Mouse (Mus musculus) liver, embryonic 15.5 days (tissue): ENCODE data around the gene Ahdc1. TPM values are rescaled to one million over a fixed set of nuclear protein-coding genes. Genes with fewer than 3 reads are reported as not detected.
A peak's percentile ranks its signal among the peaks of the same experiment; 100 is the strongest.

Source experiments
- ATAC-seq: fragments of 200-750 bp; cut with Nextera tagmentation; 2 replicates; pipeline ENCODE4 v1.8.0; 2017; ENCODE audit warnings: moderate number of reproducible peaks, mild to moderate bottlenecking, moderate library complexity; ENCODE audit not compliant: insufficient read depth
- H3K27ac ChIP-seq: fragments of 300-500 bp; sonication (generic); replicated peaks from 2 replicates; pipeline ENCODE4 v1.5.1; 2015; ENCODE audit warnings: mild to moderate bottlenecking, inconsistent platforms
- H3K27me3 ChIP-seq: fragments of 300-500 bp; sonication (generic); 2 replicates; pipeline ENCODE4 v1.6.1; 2015; ENCODE audit warnings: mild to moderate bottlenecking, inconsistent platforms
- H3K36me3 ChIP-seq: fragments of 300-500 bp; sonication (generic); replicated peaks from 2 replicates; pipeline ENCODE4 v1.6.1; 2015; ENCODE audit warnings: moderate library complexity, mild to moderate bottlenecking, inconsistent platforms
- H3K4me1 ChIP-seq: fragments of 300-500 bp; sonication (generic); replicated peaks from 2 replicates; pipeline ENCODE4 v1.6.1; 2015; ENCODE audit warnings: inconsistent platforms
- H3K4me2 ChIP-seq: fragments of 300-500 bp; sonication (generic); 2 replicates; pipeline ENCODE4 v1.6.1; 2015; ENCODE audit warnings: moderate library complexity, mild to moderate bottlenecking, inconsistent platforms
- H3K4me3 ChIP-seq: fragments of 300-500 bp; sonication (generic); replicated peaks from 2 replicates; pipeline ENCODE4 v1.5.1; 2015; ENCODE audit warnings: mild to moderate bottlenecking, inconsistent platforms
- H3K9ac ChIP-seq: fragments of 300-500 bp; sonication (generic); 2 replicates; pipeline ENCODE4 v1.6.1; 2015; ENCODE audit warnings: moderate library complexity, mild to moderate bottlenecking, inconsistent platforms
- H3K9me3 ChIP-seq: fragments of 300-500 bp; sonication (generic); replicated peaks from 2 replicates; pipeline ENCODE4 v1.6.1; 2016; ENCODE audit warnings: inconsistent platforms
- WGBS: fragments of 180-500 bp; shearing (Covaris S2); methylation state at CpG from one replicate; pipeline ENCODE4 v1.1.7; 2015; ENCODE audit warnings: mixed read lengths; ENCODE audit not compliant: insufficient replicate concordance; 5-methylcytosine and 5-hydroxymethylcytosine counted together
- polyA plus RNA-seq: library from polyadenylated mRNA; unstranded; fragments of >200 nt; fragmentation: Nextera tagmentation; extraction: Ambion mirVana; gene quantifications from 2 replicates; pipeline ENCODE4 v1.2.1, GENCODE M21; 2015

Ahdc1 gene
- polyA plus RNA-seq, 1 experiment from 2014 or later = 1.1 TPM

GRCm38 (mm10) chr4:133070821-133071372 lies 59.8 kb downstream of the Ahdc1 start:
- no peaks in the 10 kb centered on the region for H3K9me3 ChIP-seq
- H3K4me2 ChIP-seq = no peak overlapping the region
- no peak overlapping the region for H3K27ac ChIP-seq
- no peak overlapping the region for H3K9ac ChIP-seq
- H3K4me1 ChIP-seq = peaks cover 18% of the 10 kb centered on the region
- H3K4me3 ChIP-seq = no peak overlapping the region
- no peaks in the 10 kb centered on the region for H3K27me3 ChIP-seq
- WGBS = 80% methylated on average over 5 of the region's 5 CpGs
- peaks cover 6% of the 10 kb centered on the region for H3K36me3 ChIP-seq
- no peak for ATAC-seq

GRCm38 (mm10) chr4:133073192-133073591 lies 62.1 kb downstream of the Ahdc1 start:
- H3K9ac ChIP-seq = no peak overlapping the region
- no peaks in the 10 kb centered on the region for H3K9me3 ChIP-seq
- 51% methylated on average over 8 of the region's 8 CpGs for WGBS
- H3K36me3 ChIP-seq = 0 out of 2 replicates have a peak, but pooled peaks cover 3% of the 10 kb centered on the region
- peaks cover 18% of the 10 kb centered on the region for H3K4me1 ChIP-seq
- no peak for ATAC-seq
- no peaks in the 10 kb centered on the region for H3K27me3 ChIP-seq
- H3K4me3 ChIP-seq = no peak overlapping the region
- no peak overlapping the region for H3K4me2 ChIP-seq
- no peak overlapping the region for H3K27ac ChIP-seq

GRCm38 (mm10) chr4:133074070-133074819 lies 63.2 kb downstream of the Ahdc1 start:
- H3K36me3 ChIP-seq = 0 out of 2 replicates have a peak, but pooled peaks cover 5% of the 10 kb centered on the region
- H3K9me3 ChIP-seq = no peaks in the 10 kb centered on the region
- H3K4me1 ChIP-seq = peaks cover 28% of the 10 kb centered on the region
- no peak overlapping the region for H3K4me2 ChIP-seq
- 58% methylated on average over 9 of the region's 9 CpGs for WGBS
- no peak overlapping the region for H3K9ac ChIP-seq
- H3K27me3 ChIP-seq = no peaks in the 10 kb centered on the region
- no peak overlapping the region for H3K4me3 ChIP-seq
- no peak overlapping the region for H3K27ac ChIP-seq
- ATAC-seq = no peak

GRCm38 (mm10) chr4:133074894-133075572 lies 64.0 kb downstream of the Ahdc1 start:
- Histone ChIP-seq H3K9ac (no peak overlapping the region), H3K36me3 (0 out of 2 replicates have a peak, but pooled peaks cover 5% of the 10 kb centered on the region), H3K4me2 (no peak overlapping the region), H3K4me3 (no peak overlapping the region), H3K27me3 (no peaks in the 10 kb centered on the region), H3K4me1 (peaks cover 35% of the 10 kb centered on the region), H3K9me3 (no peaks in the 10 kb centered on the region), H3K27ac (no peak overlapping the region)
- peak; percentile 30; the same call in 1 of the 2 replicates for ATAC-seq
- WGBS = 33% methylated on average over 8 of the region's 8 CpGs

DNA sequence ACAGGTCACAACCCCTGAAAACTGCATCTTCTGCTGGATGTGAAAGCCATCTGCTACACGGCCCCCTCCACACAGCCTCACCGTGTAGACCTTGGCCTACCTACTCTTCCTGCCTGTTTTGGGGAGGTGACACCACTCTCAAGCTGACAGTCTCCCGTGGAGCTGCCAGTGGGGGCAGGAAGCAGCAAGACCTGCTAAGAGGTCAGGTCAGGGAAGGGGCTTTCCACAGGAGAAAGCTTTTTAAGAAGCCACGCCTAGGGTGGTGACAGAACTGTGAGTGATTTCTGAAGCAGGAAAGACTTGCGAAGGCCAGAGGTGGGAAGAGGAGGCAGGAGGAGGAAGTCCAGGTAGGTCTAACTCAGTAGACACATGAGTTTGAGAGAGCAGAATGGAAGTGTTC lies 67.9 kb downstream of the Ahdc1 start:
- H3K36me3 ChIP-seq = 0 out of 2 replicates have a peak, but pooled peaks cover 2% of the 10 kb centered on the region
- H3K4me2 ChIP-seq = 0 out of 2 replicates have a peak overlapping the region, but pooled peaks have one; percentile 1
- no peak for ATAC-seq
- H3K9ac ChIP-seq = no peak overlapping the region
- H3K4me3 ChIP-seq = no peak overlapping the region
- peaks cover 40% of the 10 kb centered on the region for H3K4me1 ChIP-seq
- H3K9me3 ChIP-seq = no peaks in the 10 kb centered on the region
- no peak overlapping the region for H3K27ac ChIP-seq
- H3K27me3 ChIP-seq = peaks cover 5% of the 10 kb centered on the region; the same call in 1 of the 2 replicates
- 47% methylated on average over 5 of the region's 5 CpGs for WGBS

DNA sequence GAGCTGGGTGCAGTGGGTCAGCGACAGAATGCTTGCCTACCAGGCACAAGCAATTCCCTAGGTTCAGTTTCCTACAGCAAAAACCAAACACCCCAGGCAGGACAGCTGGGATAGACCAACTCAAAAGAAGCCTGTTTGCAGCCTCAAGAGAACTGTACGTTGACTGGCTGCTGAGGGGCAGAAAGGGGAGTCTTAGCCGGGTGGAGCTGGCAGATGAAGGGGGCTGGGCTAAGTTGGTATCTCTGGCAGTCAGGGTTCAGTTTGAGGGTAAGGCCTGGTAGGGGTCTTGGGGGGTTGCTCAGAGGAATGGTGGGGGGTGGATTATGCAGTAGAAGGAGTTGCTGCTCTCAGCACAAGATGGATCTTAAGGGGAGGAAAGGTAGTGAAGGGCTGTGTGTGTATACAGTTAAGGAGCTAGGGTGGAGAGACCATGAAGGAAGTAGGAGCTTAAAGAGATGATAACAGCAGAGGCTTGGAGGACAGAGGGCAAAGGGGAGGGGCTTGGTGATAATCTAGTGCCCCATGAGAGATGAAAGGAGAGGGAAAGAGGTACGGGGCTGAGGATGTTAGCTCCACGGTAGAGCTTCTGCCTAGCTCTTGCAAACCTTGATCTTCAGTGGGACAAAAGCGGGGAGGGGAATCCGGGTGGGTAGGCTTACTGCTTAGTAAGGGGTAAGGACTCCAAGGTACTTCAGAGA lies 68.5 kb downstream of the Ahdc1 start:
- Histone ChIP-seq H3K4me3 (no peak overlapping the region), H3K4me1 (peaks cover 39% of the 10 kb centered on the region), H3K4me2 (peak overlapping the region; percentile 1; the same call in 1 of the 2 replicates), H3K27ac (0 out of 2 replicates have a peak overlapping the region, but pooled peaks have one; percentile 14), H3K9ac (no peak overlapping the region), H3K9me3 (no peaks in the 10 kb centered on the region), H3K36me3 (0 out of 2 replicates have a peak, but pooled peaks cover 2% of the 10 kb centered on the region), H3K27me3 (peaks cover 11% of the 10 kb centered on the region)
- ATAC-seq = peak; percentile 59
- 34% methylated on average over 7 of the region's 7 CpGs for WGBS

DNA sequence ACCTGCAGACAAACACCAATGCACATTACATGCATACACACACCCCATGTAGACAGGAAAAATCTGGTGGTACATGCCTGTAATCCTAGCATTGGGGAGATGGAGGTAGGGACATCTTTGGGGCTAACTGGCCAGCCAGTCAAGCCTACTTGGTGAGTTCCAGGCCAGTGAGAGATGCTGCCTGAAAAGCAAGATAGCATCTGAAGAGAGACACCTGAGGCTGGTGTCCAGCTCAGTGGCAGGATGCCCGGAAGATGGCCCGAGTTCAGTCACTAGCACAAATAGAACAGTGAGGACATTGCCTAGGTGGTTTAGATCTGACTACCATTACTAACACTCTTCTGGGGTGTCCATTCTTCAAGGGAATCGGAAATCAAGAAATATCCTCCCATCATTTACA lies 69.8 kb downstream of the Ahdc1 start:
- peaks cover 39% of the 10 kb centered on the region for H3K4me1 ChIP-seq
- no peak for ATAC-seq

GRCm38 (mm10) chr4:133082216-133082773 lies 71.2 kb downstream of the Ahdc1 start:
- Histone ChIP-seq H3K9ac (no peak overlapping the region), H3K27ac (no peak overlapping the region), H3K4me2 (no peak overlapping the region), H3K4me1 (peaks cover 47% of the 10 kb centered on the region), H3K9me3 (no peaks in the 10 kb centered on the region), H3K4me3 (no peak overlapping the region), H3K27me3 (peaks cover 31% of the 10 kb centered on the region), H3K36me3 (0 out of 2 replicates have a peak, but pooled peaks cover 2% of the 10 kb centered on the region)
- no peak for ATAC-seq
- WGBS = 77% methylated on average over 6 of the region's 6 CpGs

More for the DNA sequence above, 69.8 kb downstream of the Ahdc1 start:
- no peak overlapping the region for H3K4me3 ChIP-seq
- H3K9ac ChIP-seq = no peak overlapping the region
- H3K4me2 ChIP-seq = no peak overlapping the region
- no peaks in the 10 kb centered on the region for H3K9me3 ChIP-seq
- H3K27me3 ChIP-seq = peaks cover 24% of the 10 kb centered on the region
- no peak overlapping the region for H3K27ac ChIP-seq
- 75% methylated on average over 3 of the region's 3 CpGs for WGBS
- 0 out of 2 replicates have a peak, but pooled peaks cover 2% of the 10 kb centered on the region for H3K36me3 ChIP-seq

- H3K27ac ChIP-seq = no peak overlapping the region
- peaks cover 47% of the 10 kb centered on the region for H3K4me1 ChIP-seq
- H3K27me3 ChIP-seq = peaks cover 36% of the 10 kb centered on the region
- WGBS = 22% methylated on average over 3 of the region's 3 CpGs
- 0 out of 2 replicates have a peak, but pooled peaks have one; percentile 14 for ATAC-seq
- no peak overlapping the region for H3K9ac ChIP-seq
- H3K36me3 ChIP-seq = no peaks in the 10 kb centered on the region
- H3K4me2 ChIP-seq = peak overlapping the region; percentile 68
- no peaks in the 10 kb centered on the region for H3K9me3 ChIP-seq
- no peak overlapping the region for H3K4me3 ChIP-seq
Measured at GRCm38 (mm10) chr4:133083991-133084861, 73.2 kb downstream of the Ahdc1 start.
